21 mouse cellular contexts compared by ENCODE assay signal in the genomic region with DNA sequence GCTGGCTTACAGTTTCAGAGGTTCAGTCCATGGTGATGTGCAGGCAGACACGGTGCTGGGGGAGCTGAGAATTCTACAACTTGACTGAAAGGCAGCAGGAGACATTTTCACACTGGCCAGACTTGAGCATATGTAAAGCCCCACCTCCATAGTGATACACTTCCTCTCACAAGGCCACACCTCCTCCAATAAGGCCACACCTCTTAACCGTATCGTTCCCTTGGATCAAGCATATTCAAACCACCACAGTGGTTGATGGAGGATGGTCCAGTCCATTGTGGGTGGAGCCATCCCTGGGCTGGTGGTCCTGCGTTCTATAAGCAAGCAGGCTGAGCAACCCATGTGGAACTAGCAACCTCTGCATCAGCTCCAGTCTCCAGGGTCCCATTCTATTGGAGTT.
"Had no signal": no experiment of that assay in that cellular context is flagged by ENCODE, and none has a peak within 500 bp of the region (broad histone marks: within the 10 kb centered on the region; RNA-seq: fewer than 3 reads in every experiment).

No protein-coding gene starts in this region.

- DNase-seq: kidney, adult 18-20 months; kidney, adult 9 months; kidney, postnatal 14 days; kidney, postnatal 4 days; lung, adult 18-20 months; lung, postnatal 10 days; lung, postnatal 36 days; retina, postnatal 1 day; right cerebral cortex, postnatal 25 days; spleen, adult 18-20 months; thymus, postnatal 25 days had no signal

- H3K9ac ChIP-seq: limb, embryonic 13.5 days; liver, embryonic 14.5 days; lung, embryonic 15.5 days; midbrain, embryonic 13.5 days; neural tube, embryonic 13.5 days; stomach, embryonic 15.5 days had no signal

- H3K36me3 ChIP-seq: limb, embryonic 10.5 days; limb, embryonic 13.5 days; lung, embryonic 15.5 days; midbrain, embryonic 10.5 days; midbrain, embryonic 13.5 days; neural tube, embryonic 13.5 days; stomach, embryonic 15.5 days had no signal

- H3K9me3 ChIP-seq: limb, embryonic 10.5 days; limb, embryonic 13.5 days; lung, embryonic 15.5 days; midbrain, embryonic 10.5 days; midbrain, embryonic 13.5 days; neural tube, embryonic 13.5 days; stomach, embryonic 15.5 days had no signal

- H3K4me3 ChIP-seq: limb, embryonic 10.5 days; limb, embryonic 13.5 days; lung, embryonic 15.5 days; midbrain, embryonic 10.5 days; midbrain, embryonic 13.5 days; myocyte; neural tube, embryonic 13.5 days; stomach, embryonic 15.5 days had no signal

- H3K27me3 ChIP-seq: limb, embryonic 13.5 days; lung, embryonic 15.5 days; neural tube, embryonic 13.5 days; stomach, embryonic 15.5 days had no signal

- H3K4me2 ChIP-seq: limb, embryonic 13.5 days; lung, embryonic 15.5 days; midbrain, embryonic 13.5 days; neural tube, embryonic 13.5 days; stomach, embryonic 15.5 days had no signal

- ATAC-seq: midbrain, embryonic 13.5 days; midbrain, embryonic 16.5 days had no signal

- H3K27ac ChIP-seq: limb, embryonic 10.5 days; limb, embryonic 13.5 days; liver, embryonic 14.5 days; lung, embryonic 15.5 days; midbrain, embryonic 10.5 days; midbrain, embryonic 13.5 days; neural tube, embryonic 13.5 days; stomach, embryonic 15.5 days had no signal
